Comparison of ENCODE assay signal across 31 mouse cellular contexts in genomic region chr2:127278162-127278561, GRCm38 (mm10). TPM values are rescaled to one million over a fixed set of nuclear protein-coding genes. Genes with fewer than 3 reads are reported as not detected.
A peak's percentile ranks its signal among the peaks of the same experiment; 100 is the strongest.
DNase-seq lines count a peak whose midpoint lies in the region; ATAC-seq and TF ChIP-seq lines count a peak whose summit lies in the region.
"Had no signal": no experiment of that assay in that cellular context is flagged by ENCODE, and none has a peak within 500 bp of the region (broad histone marks: within the 10 kb centered on the region; RNA-seq: fewer than 3 reads in every experiment).

No protein-coding gene starts in this region.

- no peak for ATAC-seq in embryonic facial prominence, embryonic 14.5 days (ENCODE audit: low read depth)
- ATAC-seq in liver, embryonic 12.5 days = no peak
- ATAC-seq in stomach, embryonic 16.5 days (ENCODE audit: insufficient read depth, low FRiP score) = no peak
- ATAC-seq: forebrain, embryonic 16.5 days had no signal

- no peak overlapping the region for H3K27ac ChIP-seq in embryonic facial prominence, embryonic 14.5 days (replicated peaks; ENCODE audit: low read depth, low read length)
- no peak overlapping the region for H3K27ac ChIP-seq in embryonic facial prominence, embryonic 10.5 days (replicated peaks)
- H3K27ac ChIP-seq in liver, adult 2 months (replicated peaks; ENCODE audit: insufficient read depth, low read depth, low read length) = no peak overlapping the region
- no peak overlapping the region for H3K27ac ChIP-seq in liver, embryonic 12.5 days
- peak overlapping the region; percentile 24; the same call in 1 of the 2 replicates for H3K27ac ChIP-seq in stomach, embryonic 16.5 days (ENCODE audit: low read length)
- H3K27ac ChIP-seq: embryonic facial prominence, embryonic 12.5 days; heart, adult 2 months; hindbrain, embryonic 13.5 days; kidney, embryonic 15.5 days; midbrain, embryonic 12.5 days; neural tube, embryonic 12.5 days had no signal

- no peaks in the 10 kb centered on the region for H3K36me3 ChIP-seq in embryonic facial prominence, embryonic 14.5 days (ENCODE audit: control insufficient read depth, insufficient read depth, low read length)
- peaks cover 5% of the 10 kb centered on the region; the same call in 1 of the 2 replicates for H3K36me3 ChIP-seq in embryonic facial prominence, embryonic 10.5 days (replicated peaks)
- no peaks in the 10 kb centered on the region; the same call in 1 of the 2 replicates for H3K36me3 ChIP-seq in liver, adult 2 months (ENCODE audit: control insufficient read depth, insufficient read depth, low read length)
- peaks cover 4% of the 10 kb centered on the region for H3K36me3 ChIP-seq in liver, embryonic 12.5 days
- no peaks in the 10 kb centered on the region for H3K36me3 ChIP-seq in stomach, embryonic 16.5 days (ENCODE audit: control insufficient read depth, insufficient read depth, low read length)
- H3K36me3 ChIP-seq: embryonic facial prominence, embryonic 12.5 days; hindbrain, embryonic 13.5 days; midbrain, embryonic 12.5 days; neural tube, embryonic 12.5 days had no signal

- H3K4me2 ChIP-seq in embryonic facial prominence, embryonic 14.5 days (ENCODE audit: low read depth, low read length) = no peak overlapping the region
- H3K4me2 ChIP-seq in liver, embryonic 12.5 days = no peak overlapping the region
- no peak overlapping the region for H3K4me2 ChIP-seq in stomach, embryonic 16.5 days (ENCODE audit: low read depth, low read length)
- H3K4me2 ChIP-seq: embryonic facial prominence, embryonic 12.5 days; heart, embryonic 12.5 days; hindbrain, embryonic 13.5 days; kidney, embryonic 15.5 days; midbrain, embryonic 12.5 days; neural tube, embryonic 12.5 days had no signal

- TF ChIP-seq POLR2A in liver, adult 2 months (IDR thresholded peaks at IDR 0.05; ENCODE audit: extremely low read depth, insufficient read depth, low read length) = no peak

- no peak overlapping the region for H3K9ac ChIP-seq in embryonic facial prominence, embryonic 14.5 days (ENCODE audit: low read depth, low read length)
- no peak overlapping the region for H3K9ac ChIP-seq in liver, adult 2 months (ENCODE audit: low read depth, low read length)
- H3K9ac ChIP-seq in liver, embryonic 12.5 days = no peak overlapping the region
- H3K9ac ChIP-seq in stomach, embryonic 16.5 days (ENCODE audit: low read length) = no peak overlapping the region
- H3K9ac ChIP-seq: embryonic facial prominence, embryonic 12.5 days; heart, embryonic 12.5 days; hindbrain, embryonic 13.5 days; kidney, embryonic 15.5 days; midbrain, embryonic 12.5 days; neural tube, embryonic 12.5 days had no signal

- H3K27me3 ChIP-seq in embryonic facial prominence, embryonic 14.5 days (replicated peaks; ENCODE audit: control insufficient read depth, insufficient read depth, low read length) = no peaks in the 10 kb centered on the region
- H3K27me3 ChIP-seq in embryonic facial prominence, embryonic 10.5 days (replicated peaks; ENCODE audit: low read depth, poor library complexity, severe bottlenecking) = no peaks in the 10 kb centered on the region
- no peaks in the 10 kb centered on the region for H3K27me3 ChIP-seq in liver, adult 2 months (ENCODE audit: control insufficient read depth, insufficient read depth, low read length)
- H3K27me3 ChIP-seq in liver, embryonic 12.5 days (replicated peaks) = no peaks in the 10 kb centered on the region
- no peaks in the 10 kb centered on the region for H3K27me3 ChIP-seq in stomach, embryonic 16.5 days (ENCODE audit: control insufficient read depth, insufficient read depth, low read length)
- H3K27me3 ChIP-seq: CH12.LX; embryonic facial prominence, embryonic 12.5 days; heart, embryonic 12.5 days; hindbrain, embryonic 13.5 days; kidney, embryonic 15.5 days; megakaryocyte, embryonic 14.5 days; midbrain, embryonic 12.5 days; neural tube, embryonic 12.5 days had no signal

- H3K4me1 ChIP-seq in embryonic facial prominence, embryonic 14.5 days (ENCODE audit: control insufficient read depth, insufficient read depth, low read length) = no peaks in the 10 kb centered on the region
- H3K4me1 ChIP-seq in embryonic facial prominence, embryonic 10.5 days = peaks cover 6% of the 10 kb centered on the region; the same call in 1 of the 2 replicates
- peaks cover 21% of the 10 kb centered on the region; the same call in 1 of the 2 replicates for H3K4me1 ChIP-seq in liver, adult 2 months (ENCODE audit: control insufficient read depth, insufficient read depth, low read length)
- H3K4me1 ChIP-seq in liver, embryonic 12.5 days = peaks cover 38% of the 10 kb centered on the region
- H3K4me1 ChIP-seq in stomach, embryonic 16.5 days (ENCODE audit: control insufficient read depth, insufficient read depth, low read length) = peaks cover 7% of the 10 kb centered on the region

- peaks cover 31% of the 10 kb centered on the region for H3K79me2 ChIP-seq in liver, adult 2 months (ENCODE audit: control insufficient read depth, insufficient read depth, low read length)

- no peaks in the 10 kb centered on the region for H3K9me3 ChIP-seq in embryonic facial prominence, embryonic 14.5 days (ENCODE audit: control insufficient read depth, low read length)
- no peaks in the 10 kb centered on the region for H3K9me3 ChIP-seq in embryonic facial prominence, embryonic 10.5 days
- H3K9me3 ChIP-seq in liver, embryonic 12.5 days (replicated peaks) = no peaks in the 10 kb centered on the region
- no peaks in the 10 kb centered on the region for H3K9me3 ChIP-seq in stomach, embryonic 16.5 days (replicated peaks; ENCODE audit: control insufficient read depth, low read length)
- H3K9me3 ChIP-seq: embryonic facial prominence, embryonic 12.5 days; heart, embryonic 12.5 days; hindbrain, embryonic 13.5 days; kidney, embryonic 15.5 days; megakaryocyte, embryonic 14.5 days; midbrain, embryonic 12.5 days; neural tube, embryonic 12.5 days had no signal

- H3K4me3 ChIP-seq in embryonic facial prominence, embryonic 14.5 days (ENCODE audit: low read depth, low read length) = no peak overlapping the region
- H3K4me3 ChIP-seq in embryonic facial prominence, embryonic 10.5 days = no peak overlapping the region
- no peak overlapping the region for H3K4me3 ChIP-seq in liver, adult 2 months (ENCODE audit: insufficient read depth, low read depth, low read length)
- H3K4me3 ChIP-seq in liver, embryonic 12.5 days = no peak overlapping the region
- no peak overlapping the region for H3K4me3 ChIP-seq in stomach, embryonic 16.5 days (replicated peaks; ENCODE audit: low read length)
- H3K4me3 ChIP-seq: embryonic facial prominence, embryonic 12.5 days; gastrocnemius, adult 2 months; heart, adult 2 months; heart, embryonic 12.5 days; hindbrain, embryonic 13.5 days; kidney, embryonic 15.5 days; megakaryocyte, embryonic 14.5 days; midbrain, embryonic 12.5 days; myocyte; neural tube, embryonic 12.5 days had no signal

- peak; percentile 56 for DNase-seq in embryonic facial prominence, embryonic 14.5 days (ENCODE audit: low spot score)
- no peak for DNase-seq in embryonic facial prominence, embryonic 10.5 days (ENCODE audit: low spot score)
- DNase-seq in liver, adult 2 months (ENCODE audit: extremely low read depth, low read depth, low spot score) = peak; percentile 39
- DNase-seq in R1 (ENCODE audit: low read depth, low spot score) = peak; percentile 23
- DNase-seq in left cerebral cortex, adult 8-10 months (ENCODE audit: low spot score in 2 of 2) = no peak
- DNase-seq: adrenal gland, postnatal 10 days; cerebellum, adult 9-10 months; cerebellum, postnatal 36 days; gastrocnemius, adult 2 months; gastrocnemius, postnatal 36 days; heart, adult 2 months; heart, postnatal 4 days; kidney, adult 11 months; liver; lung, postnatal 14 days; right cerebral cortex, adult 18-20 months; spleen, adult 18-20 months; thymus, adult 2 months; thymus, postnatal 4 days had no signal

- no peak for TF ChIP-seq CTCF in liver, adult 2 months (IDR thresholded peaks at IDR 0.05; ENCODE audit: low read depth, low read length)

RNA-seq across cellular contexts. Expression of gene Stard7, which starts 8.1 kb away (rescaled TPM):
- polyA plus RNA-seq in embryonic facial prominence, embryonic 14.5 days (2014; fragmentation: Nextera tagmentation; extraction: Ambion mirVana) = 81.0 and 85.5 TPM in 2 replicates
- 80.1 and 81.2 TPM in 2 replicates for polyA plus RNA-seq in embryonic facial prominence, embryonic 10.5 days (2016; fragmentation: Nextera tagmentation; extraction: Ambion mirVana)
- total RNA-seq in liver, adult 2 months (2014; rRNA removed) = 102 and 119 TPM in 2 replicates
- polyA plus RNA-seq in liver, adult 2 months (2012; rRNA removed) = 51.2 and 54.3 TPM in 2 replicates
- 78.4 and 78.5 TPM in 2 replicates for polyA plus RNA-seq in liver, embryonic 12.5 days (2016; fragmentation: Nextera tagmentation; extraction: Ambion mirVana)
- polyA plus RNA-seq in stomach, embryonic 16.5 days (2015; fragmentation: Nextera tagmentation; extraction: Ambion mirVana) = 58.8 and 59.4 TPM in 2 replicates
- 100 to 1,000 TPM in 2 of 4 experiments, 10 to 100 TPM in 2; 92.3 to 106 (median 97.9) TPM for total RNA-seq in left cerebral cortex, adult 8-10 months (2022)

RNA-seq across cellular contexts. Expression of gene Tmem127, which starts 30.5 kb away (rescaled TPM):
- polyA plus RNA-seq in embryonic facial prominence, embryonic 14.5 days (2014; fragmentation: Nextera tagmentation; extraction: Ambion mirVana) = 25.6 and 25.9 TPM in 2 replicates
- polyA plus RNA-seq in embryonic facial prominence, embryonic 10.5 days (2016; fragmentation: Nextera tagmentation; extraction: Ambion mirVana) = 22.5 and 23.1 TPM in 2 replicates
- total RNA-seq in liver, adult 2 months (2014; rRNA removed) = 16.6 and 18.5 TPM in 2 replicates
- polyA plus RNA-seq in liver, adult 2 months (2012; rRNA removed) = 45.8 and 50.5 TPM in 2 replicates
- polyA plus RNA-seq in liver, embryonic 12.5 days (2016; fragmentation: Nextera tagmentation; extraction: Ambion mirVana) = 16.0 and 16.4 TPM in 2 replicates
- polyA plus RNA-seq in stomach, embryonic 16.5 days (2015; fragmentation: Nextera tagmentation; extraction: Ambion mirVana) = 24.5 and 25.0 TPM in 2 replicates
- 10 to 100 TPM; 71.7 to 82.1 (median 77.1) TPM for total RNA-seq in left cerebral cortex, adult 8-10 months (2022)

RNA-seq across cellular contexts. Expression of gene Ciao1, which starts 30.5 kb away (rescaled TPM):
- 58.5 and 60.5 TPM in 2 replicates for polyA plus RNA-seq in embryonic facial prominence, embryonic 14.5 days (2014; fragmentation: Nextera tagmentation; extraction: Ambion mirVana)
- polyA plus RNA-seq in embryonic facial prominence, embryonic 10.5 days (2016; fragmentation: Nextera tagmentation; extraction: Ambion mirVana) = 54.9 and 55.5 TPM in 2 replicates
- 44.9 and 50.9 TPM in 2 replicates for total RNA-seq in liver, adult 2 months (2014; rRNA removed)
- 60.5 and 62.7 TPM in 2 replicates for polyA plus RNA-seq in liver, adult 2 months (2012; rRNA removed)
- polyA plus RNA-seq in liver, embryonic 12.5 days (2016; fragmentation: Nextera tagmentation; extraction: Ambion mirVana) = 45.0 and 49.7 TPM in 2 replicates
- polyA plus RNA-seq in stomach, embryonic 16.5 days (2015; fragmentation: Nextera tagmentation; extraction: Ambion mirVana) = 58.3 and 58.7 TPM in 2 replicates
- 10 to 100 TPM; 75.5 to 84.2 (median 81.0) TPM for total RNA-seq in left cerebral cortex, adult 8-10 months (2022)

RNA-seq across cellular contexts. Expression of gene Dusp2, which starts 57.8 kb away (rescaled TPM):
- 7.1 and 7.4 TPM in 2 replicates for polyA plus RNA-seq in embryonic facial prominence, embryonic 14.5 days (2014; fragmentation: Nextera tagmentation; extraction: Ambion mirVana)
- 3.3 and 3.6 TPM in 2 replicates for polyA plus RNA-seq in embryonic facial prominence, embryonic 10.5 days (2016; fragmentation: Nextera tagmentation; extraction: Ambion mirVana)
- total RNA-seq in liver, adult 2 months (2014; rRNA removed) = 0.37 and 1.2 TPM in 2 replicates
- polyA plus RNA-seq in liver, adult 2 months (2012; rRNA removed) = 0.45 and 0.83 TPM in 2 replicates
- 7.3 and 8.0 TPM in 2 replicates for polyA plus RNA-seq in liver, embryonic 12.5 days (2016; fragmentation: Nextera tagmentation; extraction: Ambion mirVana)
- 2.5 and 2.9 TPM in 2 replicates for polyA plus RNA-seq in stomach, embryonic 16.5 days (2015; fragmentation: Nextera tagmentation; extraction: Ambion mirVana)
- total RNA-seq in left cerebral cortex, adult 8-10 months (2022) = 1 to 10 TPM; 2.4 to 3.3 (median 2.5) TPM

Comparison
In these comparisons a context has a peak if more than half of its experiments do, and no peak if none do; other contexts are left out.
1. DNase-seq: peak in embryonic facial prominence, embryonic 14.5 days (single experiment), liver, adult 2 months (single experiment) and R1 (single experiment); none in embryonic facial prominence, embryonic 10.5 days (single experiment) and left cerebral cortex, adult 8-10 months (0 of 2).